Mouse (Mus musculus) G1E (cell line): ENCODE measurements at regions not wholly inside any gene's neighbourhood (a gene's known extent, or its start where the extent isn't known, plus 50 kb on each side); places are given as distances from the start of the nearest gene placed in this dataset.

ENCODE experiments used
- CTCF ChIP-seq: IDR thresholded peaks from 2 replicates; pipeline ENCODE4 v1.5.1; 2012; ENCODE audit warnings: low read depth, low read length, inconsistent platforms, mixed read lengths
- GATA1 ChIP-seq: IDR thresholded peaks from 2 replicates; pipeline ENCODE4 v1.6.1; 2012; ENCODE audit warnings: borderline replicate concordance, low read length, inconsistent platforms, mixed read lengths
- GATA2 ChIP-seq: IDR thresholded peaks from 2 replicates; pipeline ENCODE4 v1.6.1; 2012; ENCODE audit warnings: low read depth, low read length, inconsistent platforms, borderline replicate concordance
- POLR2AphosphoS5 ChIP-seq: IDR thresholded peaks from 2 replicates; pipeline ENCODE4 v1.6.1; 2012; ENCODE audit warnings: low read depth, low read length, inconsistent platforms; ENCODE audit not compliant: insufficient replicate concordance
- TAL1 ChIP-seq: conservative IDR thresholded peaks from 2 replicates; pipeline ENCODE4 v1.6.1; 2012; ENCODE audit warnings: low read depth, low read length, inconsistent platforms, mixed read lengths

- TF ChIP-seq CTCF = no peak
- TF ChIP-seq GATA1 = no peak
- TF ChIP-seq POLR2AphosphoS5 = no peak
- no peak for TF ChIP-seq GATA2
- TF ChIP-seq TAL1 = no peak
These were observed 116.8 kb downstream of the Basp1 start for GRCm38 (mm10) chr15:25296714-25297113.
